Mouse (Mus musculus) small intestine, adult 2 months (tissue): ENCODE results near the gene Gm26558. TPM values are rescaled to one million over a fixed set of nuclear protein-coding genes. Genes with fewer than 3 reads are reported as not detected.

Experiments
- H3K27ac ChIP-seq: fragments of 200-500 bp; 2 replicates; pipeline ENCODE4 v1.5.1; 2012; ENCODE audit warnings: low read depth, low read length, control low read depth, inconsistent platforms; ENCODE audit not compliant: insufficient read depth
- H3K27me3 ChIP-seq: fragments of 200-500 bp; 2 replicates; pipeline ENCODE4 v1.6.1; 2012; ENCODE audit warnings: mild to moderate bottlenecking, moderate library complexity, low read length, inconsistent platforms; ENCODE audit not compliant: control insufficient read depth, insufficient read depth
- H3K36me3 ChIP-seq: fragments of 200-500 bp; 2 replicates; pipeline ENCODE4 v1.6.1; 2012; ENCODE audit warnings: mild to moderate bottlenecking, low read length, control low read depth, inconsistent platforms; ENCODE audit not compliant: control insufficient read depth, insufficient read depth
- H3K4me1 ChIP-seq: fragments of 200-500 bp; 2 replicates; pipeline ENCODE4 v1.6.1; 2012; ENCODE audit warnings: low read length, inconsistent platforms, mixed read lengths; ENCODE audit not compliant: control insufficient read depth, insufficient read depth, insufficient read length
- H3K4me3 ChIP-seq: fragments of 200-500 bp; 2 replicates; pipeline ENCODE4 v1.5.1; 2012; ENCODE audit warnings: low read depth, mild to moderate bottlenecking, control low read depth, inconsistent platforms, low read length, moderate library complexity
- CTCF ChIP-seq: fragments of 200-500 bp; IDR thresholded peaks from 2 replicates; pipeline ENCODE4 v1.5.1; 2012; ENCODE audit warnings: low read depth, mild to moderate bottlenecking, control low read depth, inconsistent platforms, low read length, moderate library complexity, mixed read lengths; ENCODE audit not compliant: insufficient replicate concordance, insufficient read length; ENCODE audit errors: extremely low read depth
- POLR2A ChIP-seq: fragments of 200-500 bp; IDR thresholded peaks from 2 replicates; pipeline ENCODE4 v1.6.1; 2012; ENCODE audit warnings: low read depth, mild to moderate bottlenecking, control low read depth, inconsistent platforms, low read length, moderate library complexity
- WGBS: fragments of 180-500 bp; shearing (Covaris S2); methylation state at CpG from one replicate; pipeline ENCODE4 v1.1.7; 2018; 5-methylcytosine and 5-hydroxymethylcytosine counted together
- polyA plus RNA-seq: library from polyadenylated mRNA; depleted of rRNA; stranded (reverse); fragments of >200 nt; gene quantifications from 2 replicates; pipeline ENCODE4 v1.2.3, GENCODE M21; 2012

The Gm26558 gene
- polyA plus RNA-seq, 1 experiment: 0.58 TPM

GRCm38 (mm10) chr2:70669241-70669640, 7.3 kb upstream of the Gm26558 start:
- peaks cover 5% of the 10 kb centered on the region for H3K36me3 ChIP-seq
- H3K4me1 ChIP-seq: peaks cover 7% of the 10 kb centered on the region
- 70% methylated on average over 2 of the region's 2 CpGs for WGBS
- no peaks in the 10 kb centered on the region for H3K27me3 ChIP-seq
- H3K27ac ChIP-seq: no peak overlapping the region
- H3K4me3 ChIP-seq: no peak overlapping the region
- no peak for TF ChIP-seq POLR2A
- no peak for TF ChIP-seq CTCF

GRCm38 (mm10) chr2:70667016-70667415, 5.1 kb upstream of the Gm26558 start:
- no peaks in the 10 kb centered on the region for H3K27me3 ChIP-seq

GRCm38 (mm10) chr2:70663764-70664163, 1.9 kb upstream of the Gm26558 start:
- H3K4me1 ChIP-seq: peaks cover 5% of the 10 kb centered on the region; the same call in 1 of the 2 replicates
- no peak overlapping the region for H3K27ac ChIP-seq
- no peak for TF ChIP-seq CTCF
- TF ChIP-seq POLR2A: no peak
- H3K4me3 ChIP-seq: no peak overlapping the region
- H3K36me3 ChIP-seq: peaks cover 3% of the 10 kb centered on the region; the same call in 1 of the 2 replicates
- no peaks in the 10 kb centered on the region for H3K27me3 ChIP-seq
- 75% methylated on average over 5 of the region's 5 CpGs for WGBS

More at GRCm38 (mm10) chr2:70667016-70667415, 5.1 kb upstream of the Gm26558 start:
- Histone ChIP-seq H3K4me1 (peaks cover 11% of the 10 kb centered on the region), H3K27ac (no peak overlapping the region), H3K4me3 (no peak overlapping the region), H3K36me3 (peaks cover 3% of the 10 kb centered on the region)
- TF ChIP-seq CTCF: no peak
- no peak for TF ChIP-seq POLR2A
- WGBS: 83% methylated on average over 7 of the region's 7 CpGs

- H3K27ac ChIP-seq: peak within 1 kb of the TSS; percentile 86
- no peaks in the 10 kb centered on the region for H3K36me3 ChIP-seq
- H3K27me3 ChIP-seq: no peaks in the 10 kb centered on the region
- peaks cover 17% of the 10 kb centered on the region; the same call in 1 of the 2 replicates for H3K4me1 ChIP-seq
- H3K4me3 ChIP-seq: peak within 1 kb of the TSS; percentile 89
- WGBS: under 1% methylated on average over 64 of the region's 64 CpGs
- peak; percentile 87 for TF ChIP-seq CTCF
- peak; percentile 92 for TF ChIP-seq POLR2A
Observed at GRCm38 (mm10) chr2:70660887-70661714, 807 bp downstream of the Gm26558 start, which contains the start of gene Gorasp2. Gorasp2 (plus strand) TSS chr2:70661576.

- WGBS: 30% methylated on average over 7 of the region's 7 CpGs
- Histone ChIP-seq H3K27ac (peak overlapping the region; percentile 45), H3K36me3 (no peaks in the 10 kb centered on the region), H3K27me3 (no peaks in the 10 kb centered on the region), H3K4me3 (no peak overlapping the region), H3K4me1 (peaks cover 15% of the 10 kb centered on the region; the same call in 1 of the 2 replicates)
- TF ChIP-seq CTCF (no peak), POLR2A (no peak)
Observed at GRCm38 (mm10) chr2:70657083-70657482, 4.8 kb downstream of the Gm26558 start.

GRCm38 (mm10) chr2:70651820-70652219, 10.1 kb downstream of the Gm26558 start:
- TF ChIP-seq POLR2A: no peak
- TF ChIP-seq CTCF: no peak
- Histone ChIP-seq H3K27ac (no peak overlapping the region), H3K36me3 (no peaks in the 10 kb centered on the region), H3K4me3 (no peak overlapping the region), H3K4me1 (peaks cover 12% of the 10 kb centered on the region; the same call in 1 of the 2 replicates), H3K27me3 (no peaks in the 10 kb centered on the region)
- 17% methylated on average over 6 of the region's 6 CpGs for WGBS

- no peak for TF ChIP-seq CTCF
- no peak for TF ChIP-seq POLR2A
- Histone ChIP-seq H3K27ac (no peak overlapping the region), H3K36me3 (no peaks in the 10 kb centered on the region), H3K27me3 (no peaks in the 10 kb centered on the region; the same call in 1 of the 2 replicates), H3K4me1 (peaks cover 8% of the 10 kb centered on the region; the same call in 1 of the 2 replicates), H3K4me3 (no peak overlapping the region)
- WGBS: 87% methylated on average over 4 of the region's 4 CpGs
Observed at GRCm38 (mm10) chr2:70649471-70649870, 12.4 kb downstream of the Gm26558 start.
